Mouse (Mus musculus) thymus, adult 2 months (tissue): ENCODE data around the gene Cpox. TPM values are rescaled to one million over a fixed set of nuclear protein-coding genes. Genes with fewer than 3 reads are reported as not detected.

ENCODE experiments used
- DNase-seq: peaks from one replicate; pipeline ENCODE4 v3.0.0; 2021
- H3K27ac ChIP-seq: fragments of 200-500 bp; 2 replicates; pipeline ENCODE4 v1.5.1; 2012; ENCODE audit warnings: low read length, control low read depth; ENCODE audit not compliant: control insufficient read depth, insufficient read depth
- H3K27me3 ChIP-seq: fragments of 200-500 bp; 2 replicates; pipeline ENCODE4 v1.6.1; 2012; ENCODE audit warnings: mild to moderate bottlenecking, low read length, moderate library complexity, mixed read lengths; ENCODE audit not compliant: control insufficient read depth, insufficient read depth
- H3K36me3 ChIP-seq: fragments of 200-500 bp; 2 replicates; pipeline ENCODE4 v1.6.1; 2012; ENCODE audit warnings: mild to moderate bottlenecking, low read length, moderate library complexity; ENCODE audit not compliant: control insufficient read depth, insufficient read depth
- H3K4me1 ChIP-seq: fragments of 200-500 bp; replicated peaks from 2 replicates; pipeline ENCODE4 v1.6.1; 2012; ENCODE audit warnings: low read length; ENCODE audit not compliant: control insufficient read depth, insufficient read depth
- H3K4me3 ChIP-seq: fragments of 200-500 bp; 2 replicates; pipeline ENCODE4 v1.5.1; 2012; ENCODE audit warnings: mild to moderate bottlenecking, low read length, control low read depth, moderate library complexity; ENCODE audit not compliant: control insufficient read depth, insufficient read depth
- CTCF ChIP-seq: fragments of 200-500 bp; IDR thresholded peaks from 2 replicates; pipeline ENCODE4 v1.5.1; 2012; ENCODE audit warnings: mild to moderate bottlenecking, control low read depth, low read length, moderate library complexity, borderline replicate concordance; ENCODE audit not compliant: control insufficient read depth, poor library complexity, insufficient read depth; ENCODE audit errors: extremely low read depth
- POLR2A ChIP-seq: fragments of 200-500 bp; IDR thresholded peaks from 2 replicates; pipeline ENCODE4 v1.6.1; 2012; ENCODE audit warnings: mild to moderate bottlenecking, low read length, control low read depth, moderate library complexity; ENCODE audit not compliant: control insufficient read depth, poor library complexity, insufficient read depth; ENCODE audit errors: extremely low read depth
- WGBS: fragments of 180-500 bp; shearing (Covaris S2); methylation state at CpG from one replicate; pipeline ENCODE4 v1.1.7; 2018; 5-methylcytosine and 5-hydroxymethylcytosine counted together
- polyA plus RNA-seq: library from polyadenylated mRNA; depleted of rRNA; stranded (reverse); fragments of >200 nt; gene quantifications from 2 replicates; pipeline ENCODE4 v1.2.3, GENCODE M21; 2012

The Cpox gene
- polyA plus RNA-seq, 1 experiment: 14.1 TPM

- no peak for TF ChIP-seq POLR2A
- TF ChIP-seq CTCF: no peak
- H3K27ac ChIP-seq: no peak overlapping the region
- H3K27me3 ChIP-seq: no peaks in the 10 kb centered on the region
- 100% methylated on average over 1 of the region's 1 CpGs for WGBS
- no peaks in the 10 kb centered on the region for H3K4me1 ChIP-seq
- no peak for DNase-seq
- no peaks in the 10 kb centered on the region for H3K36me3 ChIP-seq
- H3K4me3 ChIP-seq: no peak overlapping the region
These were observed 27.2 kb downstream of the Cpox start for GRCm38 (mm10) chr16:58697261-58697660.

- Histone ChIP-seq H3K36me3 (no peaks in the 10 kb centered on the region), H3K27me3 (no peaks in the 10 kb centered on the region), H3K4me3 (no peak overlapping the region), H3K4me1 (no peaks in the 10 kb centered on the region), H3K27ac (no peak overlapping the region)
- no peak for TF ChIP-seq CTCF
- no peak for TF ChIP-seq POLR2A
- no peak for DNase-seq
- 89% methylated on average over 6 of the region's 6 CpGs for WGBS
These were observed 30.1 kb downstream of the Cpox start for GRCm38 (mm10) chr16:58700174-58700573.

- WGBS: 94% methylated on average over 12 of the region's 12 CpGs
- no peak overlapping the region for H3K27ac ChIP-seq
- no peaks in the 10 kb centered on the region for H3K4me1 ChIP-seq
- TF ChIP-seq CTCF (no peak), POLR2A (no peak)
- H3K36me3 ChIP-seq: no peaks in the 10 kb centered on the region
- no peaks in the 10 kb centered on the region for H3K27me3 ChIP-seq
- H3K4me3 ChIP-seq: no peak overlapping the region
- DNase-seq: no peak
These were observed 30.8 kb downstream of the Cpox start for GRCm38 (mm10) chr16:58700816-58701424.

GRCm38 (mm10) chr16:58701779-58702178 is 31.7 kb downstream of the Cpox start:
- H3K4me1 ChIP-seq: no peaks in the 10 kb centered on the region
- H3K4me3 ChIP-seq: no peak overlapping the region
- no peaks in the 10 kb centered on the region for H3K27me3 ChIP-seq
- H3K27ac ChIP-seq: no peak overlapping the region
- TF ChIP-seq POLR2A (no peak), CTCF (no peak)
- no peak for DNase-seq
- 52% methylated on average over 6 of the region's 6 CpGs for WGBS
- no peaks in the 10 kb centered on the region for H3K36me3 ChIP-seq

GRCm38 (mm10) chr16:58702329-58702932 is 32.3 kb downstream of the Cpox start:
- Histone ChIP-seq H3K4me3 (no peak overlapping the region), H3K27ac (no peak overlapping the region), H3K27me3 (no peaks in the 10 kb centered on the region), H3K4me1 (no peaks in the 10 kb centered on the region), H3K36me3 (no peaks in the 10 kb centered on the region)
- DNase-seq: no peak
- 83% methylated on average over 10 of the region's 10 CpGs for WGBS
- TF ChIP-seq CTCF (no peak), POLR2A (no peak)

GRCm38 (mm10) chr16:58703382-58704124 is 33.5 kb downstream of the Cpox start:
- Histone ChIP-seq H3K27ac (no peak overlapping the region), H3K4me1 (no peaks in the 10 kb centered on the region), H3K27me3 (no peaks in the 10 kb centered on the region), H3K36me3 (no peaks in the 10 kb centered on the region), H3K4me3 (no peak overlapping the region)
- TF ChIP-seq POLR2A (no peak), CTCF (no peak)
- no peak for DNase-seq
- WGBS: 27% methylated on average over 10 of the region's 10 CpGs

- no peak overlapping the region for H3K27ac ChIP-seq
- no peaks in the 10 kb centered on the region for H3K4me1 ChIP-seq
- no peaks in the 10 kb centered on the region for H3K27me3 ChIP-seq
- DNase-seq: no peak
- no peak overlapping the region for H3K4me3 ChIP-seq
- TF ChIP-seq POLR2A (no peak), CTCF (no peak)
- H3K36me3 ChIP-seq: no peaks in the 10 kb centered on the region
These were observed 34.9 kb downstream of the Cpox start for GRCm38 (mm10) chr16:58704999-58705398.
